Mouse (Mus musculus) midbrain, embryonic 16.5 days (tissue): ENCODE data around the gene Gm5426. TPM values are rescaled to one million over a fixed set of nuclear protein-coding genes. Genes with fewer than 3 reads are reported as not detected.

Source experiments
- ATAC-seq: fragments of 200-750 bp; cut with Nextera tagmentation; 2 replicates; pipeline ENCODE4 v1.8.0; 2017; ENCODE audit warnings: moderate TSS enrichment
- H3K27ac ChIP-seq: fragments of 300-500 bp; sonication (generic); 2 replicates; pipeline ENCODE4 v1.5.1; 2014; ENCODE audit warnings: mild to moderate bottlenecking, low read length, mixed read lengths
- H3K27me3 ChIP-seq: fragments of 300-500 bp; sonication (generic); 2 replicates; pipeline ENCODE4 v1.6.1; 2014; ENCODE audit warnings: low read depth, low read length, mixed read lengths; ENCODE audit not compliant: control insufficient read depth, insufficient read depth
- H3K36me3 ChIP-seq: fragments of 300-500 bp; sonication (generic); 2 replicates; pipeline ENCODE4 v1.6.1; 2014; ENCODE audit warnings: mild to moderate bottlenecking, low read length, moderate library complexity, mixed read lengths; ENCODE audit not compliant: control insufficient read depth, insufficient read depth
- H3K4me1 ChIP-seq: fragments of 300-500 bp; sonication (generic); 2 replicates; pipeline ENCODE4 v1.6.1; 2014; ENCODE audit warnings: mild to moderate bottlenecking, low read length, mixed read lengths; ENCODE audit not compliant: control insufficient read depth, insufficient read depth
- H3K4me2 ChIP-seq: fragments of 300-500 bp; sonication (generic); 2 replicates; pipeline ENCODE4 v1.6.1; 2014; ENCODE audit warnings: mild to moderate bottlenecking, low read length, mixed read lengths
- H3K4me3 ChIP-seq: fragments of 300-500 bp; sonication (generic); 2 replicates; pipeline ENCODE4 v1.5.1; 2014; ENCODE audit warnings: low read depth, mild to moderate bottlenecking, low read length, moderate library complexity, mixed read lengths
- H3K9ac ChIP-seq: fragments of 300-500 bp; sonication (generic); 2 replicates; pipeline ENCODE4 v1.6.1; 2014; ENCODE audit warnings: low read depth, low read length, mixed read lengths
- H3K9me3 ChIP-seq: fragments of 300-500 bp; sonication (generic); replicated peaks from 2 replicates; pipeline ENCODE4 v1.6.1; 2014; ENCODE audit warnings: mild to moderate bottlenecking, low read length, mixed read lengths; ENCODE audit not compliant: control insufficient read depth, poor library complexity, severe bottlenecking
- WGBS: fragments of 180-500 bp; shearing (Covaris S2); extraction: QIAGEN DNeasy Blood & Tissue Kit; methylation state at CpG from one replicate; pipeline ENCODE4 v1.1.7; 2014; 5-methylcytosine and 5-hydroxymethylcytosine counted together
- microRNA-seq: library from miRNA; unstranded; fragments of <30 nt; microRNA quantifications from one replicate; pipeline ENCODE4, GENCODE M21; 2017
- polyA plus RNA-seq: library from polyadenylated mRNA; unstranded; fragments of >200 nt; fragmentation: Nextera tagmentation; extraction: Ambion mirVana; gene quantifications from 2 replicates; pipeline ENCODE4 v1.2.1, GENCODE M21; 2015

The Gm5426 gene
- polyA plus RNA-seq, 1 experiment from 2014 or later: not detected

GRCm38 (mm10) chr10:96180554-96181397, 44.4 kb downstream of the Gm5426 start:
- no peaks in the 10 kb centered on the region for H3K4me1 ChIP-seq
- no peaks in the 10 kb centered on the region for H3K27me3 ChIP-seq
- H3K27ac ChIP-seq: no peak overlapping the region
- no peak for ATAC-seq
- H3K4me2 ChIP-seq: no peak overlapping the region
- WGBS: 85% methylated on average over 12 of the region's 12 CpGs
- no peaks in the 10 kb centered on the region for H3K9me3 ChIP-seq
- H3K36me3 ChIP-seq: no peaks in the 10 kb centered on the region
- no peak overlapping the region for H3K9ac ChIP-seq
- H3K4me3 ChIP-seq: no peak overlapping the region

GRCm38 (mm10) chr10:96181398-96181790, 45.0 kb downstream of the Gm5426 start:
- Histone ChIP-seq H3K4me3 (no peak overlapping the region), H3K4me2 (no peak overlapping the region), H3K9me3 (no peaks in the 10 kb centered on the region), H3K4me1 (no peaks in the 10 kb centered on the region), H3K9ac (no peak overlapping the region), H3K27ac (no peak overlapping the region), H3K27me3 (no peaks in the 10 kb centered on the region), H3K36me3 (no peaks in the 10 kb centered on the region)
- WGBS: 86% methylated on average over 5 of the region's 5 CpGs
- ATAC-seq: no peak

- no peak for ATAC-seq
- H3K4me3 ChIP-seq: no peak overlapping the region
- no peak overlapping the region for H3K27ac ChIP-seq
- whole genome bisulfite sequencing: 60% methylated on average over 6 of the region's 6 CpGs
- no peaks in the 10 kb centered on the region for H3K9me3 ChIP-seq
- no peak overlapping the region for H3K9ac ChIP-seq
- H3K4me1 ChIP-seq: no peaks in the 10 kb centered on the region
- H3K36me3 ChIP-seq: no peaks in the 10 kb centered on the region
- H3K4me2 ChIP-seq: no peak overlapping the region
- H3K27me3 ChIP-seq: no peaks in the 10 kb centered on the region
Measured at GRCm38 (mm10) chr10:96181883-96182628, 45.7 kb downstream of the Gm5426 start.

- no peaks in the 10 kb centered on the region for H3K4me1 ChIP-seq
- no peak overlapping the region for H3K27ac ChIP-seq
- H3K9me3 ChIP-seq: no peaks in the 10 kb centered on the region
- H3K9ac ChIP-seq: no peak overlapping the region
- no peaks in the 10 kb centered on the region for H3K36me3 ChIP-seq
- no peaks in the 10 kb centered on the region for H3K27me3 ChIP-seq
- 91% methylated on average over 2 of the region's 2 CpGs for WGBS
- no peak overlapping the region for H3K4me2 ChIP-seq
- no peak overlapping the region for H3K4me3 ChIP-seq
- ATAC-seq: no peak
Measured at GRCm38 (mm10) chr10:96185026-96185425, 48.6 kb downstream of the Gm5426 start.

- no peaks in the 10 kb centered on the region for H3K9me3 ChIP-seq
- no peaks in the 10 kb centered on the region for H3K27me3 ChIP-seq
- H3K4me1 ChIP-seq: no peaks in the 10 kb centered on the region
- H3K27ac ChIP-seq: no peak overlapping the region
- no peak overlapping the region for H3K4me2 ChIP-seq
- H3K9ac ChIP-seq: no peak overlapping the region
- ATAC-seq: no peak
- H3K4me3 ChIP-seq: no peak overlapping the region
- WGBS: 90% methylated on average over 3 of the region's 3 CpGs
- H3K36me3 ChIP-seq: no peaks in the 10 kb centered on the region
Measured at GRCm38 (mm10) chr10:96185601-96186000, 49.2 kb downstream of the Gm5426 start.

Small RNA genes lying within 50 kb of the gene (microRNA-seq; reads per million reads assigned to microRNA genes)
- not detected for gene Gm22913

Other genes with a start within 250 kb of the Gm5426 start
- gene Eea1, start 196.0 kb upstream of the Gm5426 start, polyA plus RNA-seq: 21.0 and 25.1 TPM in 2 replicates